Mouse (Mus musculus): ENCODE results near the gene Efcab9.
A peak's percentile ranks its signal among the peaks of the same experiment; 100 is the strongest.
"Not testable (repeated sequence)": the region's sequence is repeated elsewhere in the genome, so short reads cannot be mapped to it uniquely, and the experiment has no call there.

Gene Efcab9

DNA sequence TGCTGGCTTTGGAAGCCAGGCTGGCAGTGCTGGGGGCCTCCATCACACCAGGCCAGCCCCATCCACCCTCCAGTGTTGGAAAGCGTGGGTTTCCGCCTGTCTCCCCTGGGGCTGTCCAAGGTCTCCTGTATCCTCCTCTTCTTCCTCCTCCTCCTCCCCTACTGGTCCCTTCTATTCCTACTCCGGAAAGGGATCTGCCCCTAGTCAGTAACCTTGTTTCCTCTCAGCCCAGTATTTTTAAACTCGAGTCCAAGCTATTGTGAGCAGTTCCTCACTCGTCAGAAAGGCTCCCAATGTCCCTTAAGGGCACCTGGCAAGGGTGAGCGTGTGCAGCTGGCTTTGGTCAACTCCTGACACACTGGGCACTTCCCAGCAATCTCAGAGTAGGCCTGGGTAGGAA is 6.6 kb upstream of the Efcab9 start:
- no peak for DNase-seq (ENCODE audit: low spot score in 2 of 2)

DNA sequence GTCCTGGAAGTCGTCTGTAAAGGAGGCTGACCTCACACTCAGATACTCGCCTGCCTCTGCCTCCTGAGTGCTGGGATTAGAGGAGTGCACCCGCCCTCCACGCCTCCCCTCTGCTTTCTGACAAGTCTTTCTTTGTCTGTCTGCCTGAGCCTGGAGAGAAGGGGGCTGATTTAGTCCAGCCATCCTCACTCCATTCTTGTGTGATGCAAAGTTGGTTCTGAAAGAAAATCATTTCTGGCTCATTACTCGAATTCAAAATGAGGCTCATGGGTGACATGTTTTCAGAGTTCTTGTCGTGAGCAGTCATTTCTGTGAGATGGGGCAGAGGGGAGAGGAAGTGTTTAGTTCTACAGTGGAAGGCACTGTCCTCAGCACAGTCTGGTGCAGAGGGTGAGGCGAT is 5.1 kb upstream of the Efcab9 start:
- no peak for DNase-seq (ENCODE audit: low spot score in 2 of 2)

DNA sequence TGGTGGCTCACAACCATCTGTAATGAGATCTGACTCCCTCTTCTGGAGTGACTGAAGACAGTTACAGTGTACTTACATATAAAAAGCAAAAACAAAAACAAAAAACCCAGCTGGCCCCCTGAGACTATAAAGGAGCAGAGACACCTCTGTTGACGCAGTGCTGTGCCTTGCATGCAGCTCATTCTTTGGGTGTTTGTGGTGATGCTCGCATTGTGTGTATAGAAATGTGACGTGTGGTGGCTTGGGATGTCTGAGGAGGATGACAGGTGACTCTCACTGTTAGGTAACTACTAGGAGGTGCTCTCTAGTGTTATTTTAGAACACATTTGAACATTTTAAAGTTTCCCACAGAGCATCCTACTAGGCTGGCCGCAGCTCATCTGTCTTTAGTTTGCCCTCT is 3.8 kb upstream of the Efcab9 start:
- no peak for DNase-seq (ENCODE audit: low spot score in 2 of 2)

GRCm38 (mm10) chr11:32534453-32535075 is 2.7 kb upstream of the Efcab9 start:
- DNase-seq (ENCODE audit: low spot score in 2 of 2), result no peak

- peak; percentile 62 to 72 for DNase-seq (ENCODE audit: low spot score in 2 of 2)
These were observed 1.8 kb upstream of the Efcab9 start for GRCm38 (mm10) chr11:32533482-32534261.

DNA sequence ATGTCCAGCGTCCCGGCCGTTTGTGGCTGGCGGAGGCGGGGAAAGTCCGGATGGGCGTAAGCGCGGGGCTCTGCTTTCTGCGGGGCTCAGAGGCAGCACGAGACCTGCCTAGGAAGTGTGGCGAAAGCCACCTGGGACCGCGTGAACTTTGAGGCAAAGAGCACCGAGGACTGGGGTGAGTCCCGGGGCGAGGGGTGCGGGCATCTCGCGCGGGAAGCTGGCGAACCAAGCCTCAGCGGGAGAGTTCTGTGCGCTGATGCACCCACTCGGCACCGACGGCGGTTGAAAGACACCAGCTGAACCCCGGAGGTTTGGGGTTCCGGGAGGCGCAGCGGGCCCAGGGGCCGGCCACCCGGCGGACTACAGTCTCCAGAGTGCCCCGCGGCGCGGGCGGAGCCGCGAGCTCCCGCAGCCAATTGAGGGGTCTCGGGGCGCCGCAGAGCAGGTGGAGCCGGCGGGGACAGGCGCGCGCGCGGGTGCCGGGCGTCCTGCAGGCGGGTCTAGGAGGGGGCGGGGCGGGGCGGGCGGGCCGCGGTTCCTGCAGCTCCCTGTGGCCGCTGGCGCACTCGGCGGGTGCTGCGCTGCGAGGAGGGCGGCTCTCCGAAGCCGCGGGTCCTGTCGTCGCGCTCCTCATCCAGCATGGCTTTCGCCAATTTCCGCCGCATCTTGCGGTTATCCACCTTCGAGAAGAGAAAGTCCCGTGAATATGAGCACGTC is 1.0 kb upstream of the Efcab9 start, which contains the start of gene Stk10:
TSS of gene Stk10 (plus strand) at position 541 of the 717 bp plus-strand sequence.
- DNase-seq (ENCODE audit: low spot score in 2 of 2), result peak; percentile 82 to 88

DNA sequence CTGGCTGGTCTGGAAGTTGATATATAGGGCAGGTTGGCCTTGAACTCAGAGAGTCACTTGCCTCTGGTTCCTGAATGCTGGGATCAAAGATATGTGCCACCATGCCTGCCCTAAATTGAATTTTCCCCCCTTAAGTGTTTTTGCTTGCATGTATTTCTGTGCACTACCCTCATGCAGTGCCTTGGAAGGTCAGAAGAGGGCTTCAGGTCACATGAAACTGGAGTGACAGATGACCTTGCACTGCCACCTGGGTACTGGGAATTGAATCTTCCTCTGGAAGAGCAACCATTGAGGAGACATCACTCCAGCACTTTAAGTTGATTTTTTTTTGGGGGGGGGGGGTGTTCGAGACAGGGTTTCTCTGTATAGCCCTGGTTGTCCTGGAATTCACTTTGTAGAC is 1.7 kb downstream of the Efcab9 start:
- no peak for DNase-seq (ENCODE audit: low spot score in 2 of 2)

GRCm38 (mm10) chr11:32527006-32527405 is 4.9 kb downstream of the Efcab9 start:
- DNase-seq (ENCODE audit: low spot score in 2 of 2), result no peak

DNA sequence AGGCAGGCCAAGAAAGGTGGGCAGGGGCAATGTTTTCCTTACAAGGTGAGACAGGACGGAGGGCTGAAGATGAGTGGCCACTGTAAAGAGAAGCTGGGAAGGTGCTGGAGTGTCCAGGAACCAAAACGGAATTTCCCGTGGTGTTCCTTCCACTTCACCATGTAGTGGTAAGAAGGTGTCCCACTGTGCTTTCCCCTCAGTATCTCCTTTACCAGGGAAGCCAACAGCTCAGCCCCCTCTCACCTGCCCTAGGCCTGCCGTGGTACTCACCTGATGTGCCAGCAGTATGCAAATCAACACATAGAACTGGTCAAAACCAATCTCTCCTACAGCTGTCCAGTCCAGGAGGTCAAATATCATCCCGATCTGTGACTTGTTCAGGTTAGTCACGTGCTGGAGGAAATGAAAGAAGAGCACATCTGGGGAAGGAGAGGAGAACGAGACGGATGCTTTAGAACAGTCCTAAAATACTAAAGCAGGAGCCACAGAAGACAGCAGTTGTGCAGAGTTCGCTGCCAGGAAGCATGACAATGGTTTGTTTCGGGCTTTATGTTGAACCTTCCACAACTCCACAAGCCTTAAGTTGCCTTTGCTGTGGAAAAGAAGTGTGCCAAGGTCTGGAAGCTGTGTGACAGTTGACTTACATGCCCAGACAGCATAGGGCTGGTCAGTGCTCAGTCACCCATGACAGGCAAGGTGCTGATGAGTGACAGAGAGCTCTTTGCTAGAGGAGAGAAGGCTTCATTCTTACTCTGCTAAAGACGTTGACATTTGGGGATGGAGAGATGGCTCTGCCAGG is 7.6 kb downstream of the Efcab9 start:
- DNase-seq (ENCODE audit: low spot score in 2 of 2), result no peak

DNA sequence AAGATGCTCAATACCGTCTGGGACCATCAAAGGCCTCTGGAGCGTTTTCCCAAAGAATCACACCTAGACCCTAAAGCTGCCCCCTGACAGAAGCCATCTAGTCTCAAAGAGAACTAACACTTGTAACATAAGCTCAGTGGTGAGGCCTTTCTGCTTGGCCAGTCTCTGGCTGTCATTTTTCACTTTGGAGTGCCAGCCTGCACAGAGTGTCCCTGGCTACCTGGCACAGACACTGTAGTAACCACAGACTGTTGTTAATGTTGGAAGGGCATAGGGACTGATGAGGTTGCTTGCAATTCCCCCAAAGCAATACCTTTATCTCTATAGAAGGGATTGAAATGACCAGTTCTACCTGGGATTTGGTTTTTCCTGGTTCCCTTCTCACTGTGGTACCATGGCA is 10.6 kb downstream of the Efcab9 start:
- no peak for DNase-seq (ENCODE audit: low spot score in 2 of 2)

- DNase-seq (ENCODE audit: low spot score in 2 of 2), result no peak
These were observed 12.5 kb downstream of the Efcab9 start for GRCm38 (mm10) chr11:32519354-32519753.

GRCm38 (mm10) chr11:32518770-32519169 is 13.1 kb downstream of the Efcab9 start:
- DNase-seq (ENCODE audit: low spot score in 2 of 2), result no peak

- DNase-seq (ENCODE audit: low spot score in 2 of 2), result no peak
These were observed 14.8 kb downstream of the Efcab9 start for GRCm38 (mm10) chr11:32516916-32517712.

GRCm38 (mm10) chr11:32516091-32516490 is 15.8 kb downstream of the Efcab9 start:
- no peak for DNase-seq (ENCODE audit: low spot score in 2 of 2)

DNA sequence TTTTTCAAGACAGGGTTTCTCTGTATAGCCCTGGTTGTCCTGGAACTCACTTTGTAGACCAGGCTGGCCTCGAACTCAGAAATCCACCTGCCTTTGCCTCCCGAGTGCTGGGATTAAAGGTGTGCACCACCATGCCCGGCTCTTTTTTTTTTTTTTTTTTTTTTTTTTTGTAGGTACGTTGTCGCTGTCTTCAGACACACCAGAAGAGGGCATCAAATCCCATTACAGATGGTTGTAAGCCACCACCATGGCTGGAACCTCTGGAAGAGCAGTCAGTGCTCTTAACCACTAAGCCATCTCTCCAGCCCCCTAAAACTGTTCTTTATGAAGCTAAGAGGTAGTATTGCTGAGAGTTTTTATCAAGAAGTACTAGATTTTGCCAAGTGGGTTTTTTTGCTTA is 17.0 kb downstream of the Efcab9 start:
- DNase-seq (ENCODE audit: low spot score in 2 of 2), result not testable (repeated sequence)

- no peak for DNase-seq (ENCODE audit: low spot score in 2 of 2)
These were observed 21.0 kb downstream of the Efcab9 start for GRCm38 (mm10) chr11:32510930-32511329.

DNA sequence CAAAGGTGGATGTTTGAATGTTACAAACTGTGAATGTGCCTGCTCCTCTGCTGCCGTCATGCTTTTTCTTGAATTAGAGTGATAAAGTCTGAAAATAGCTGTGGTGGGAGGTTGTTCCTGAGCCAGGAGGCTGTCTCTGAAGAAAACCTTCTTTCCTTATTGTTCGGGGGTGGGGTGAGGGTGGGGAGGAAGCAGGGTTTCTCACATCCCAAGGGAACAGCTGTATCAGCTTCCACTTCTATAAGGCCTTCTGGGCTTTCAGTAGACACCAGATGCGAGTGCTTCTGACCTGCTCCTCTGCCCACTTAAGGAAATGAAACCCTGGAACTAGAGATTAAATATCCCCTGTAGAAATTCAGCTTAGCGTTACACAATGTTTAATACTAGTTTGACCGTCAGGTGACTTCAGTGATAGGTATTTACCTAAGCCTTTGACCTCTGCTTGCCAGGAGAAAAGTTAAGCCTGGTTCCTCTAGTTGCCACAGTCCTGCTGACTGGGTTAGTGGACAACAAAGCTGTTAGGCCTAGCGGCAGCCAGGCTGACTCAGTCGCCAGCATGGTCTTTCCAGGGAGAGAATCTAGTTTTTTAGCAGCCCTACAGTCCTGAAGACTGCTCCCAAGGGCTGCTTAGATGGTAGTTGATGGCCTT is 26.7 kb downstream of the Efcab9 start:
- DNase-seq (ENCODE audit: low spot score in 2 of 2), result no peak

DNA sequence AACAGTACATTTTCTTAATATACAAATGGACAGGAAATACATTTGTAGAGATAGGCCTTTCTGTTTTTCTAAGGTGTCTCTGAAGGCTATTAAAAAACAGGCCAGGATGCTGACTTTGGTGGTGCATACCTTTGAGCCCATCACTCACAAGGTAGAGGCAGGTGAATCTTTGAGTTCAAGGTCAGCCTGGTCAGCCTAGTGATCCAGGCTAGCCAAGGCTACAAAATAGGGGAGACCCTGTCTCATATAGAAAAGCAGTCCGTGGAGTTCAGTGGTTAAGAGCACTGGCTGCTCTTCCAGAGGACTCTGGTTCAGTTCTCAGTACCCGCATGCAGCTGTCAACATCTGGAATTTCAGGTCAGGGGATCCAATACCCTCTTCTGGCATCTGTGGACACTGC is 28.2 kb downstream of the Efcab9 start:
- DNase-seq (ENCODE audit: low spot score in 2 of 2), result no peak

- DNase-seq (ENCODE audit: low spot score in 2 of 2), result no peak
These were observed 31.9 kb downstream of the Efcab9 start for GRCm38 (mm10) chr11:32499931-32500330.

- no peak for DNase-seq (ENCODE audit: low spot score in 2 of 2)
These were observed 32.9 kb downstream of the Efcab9 start for GRCm38 (mm10) chr11:32498757-32499535.
